Mouse (Mus musculus): Measurements from ENCODE around the gene Ppp2r5a. TPM values are rescaled to one million over a fixed set of nuclear protein-coding genes. Genes with fewer than 3 reads are reported as not detected.

The Ppp2r5a gene
- polyA plus RNA-seq (2012; fragmentation: generic; extraction: Trizol): 10 to 100 TPM in 1 of 2 experiments, 1 to 10 TPM in 1; 2.6 to 19.5 TPM

GRCm38 (mm10) chr1:191403074-191403473, at the start of gene Ppp2r5a:
Gene Ppp2r5a, minus strand, starts transcription at chr1:191403272.

GRCm38 (mm10) chr1:191325726-191326232, 77.3 kb downstream of the Ppp2r5a start, which contains the start of gene Tmem206:
Gene Tmem206, plus strand, starts transcription at chr1:191325912.

DNA sequence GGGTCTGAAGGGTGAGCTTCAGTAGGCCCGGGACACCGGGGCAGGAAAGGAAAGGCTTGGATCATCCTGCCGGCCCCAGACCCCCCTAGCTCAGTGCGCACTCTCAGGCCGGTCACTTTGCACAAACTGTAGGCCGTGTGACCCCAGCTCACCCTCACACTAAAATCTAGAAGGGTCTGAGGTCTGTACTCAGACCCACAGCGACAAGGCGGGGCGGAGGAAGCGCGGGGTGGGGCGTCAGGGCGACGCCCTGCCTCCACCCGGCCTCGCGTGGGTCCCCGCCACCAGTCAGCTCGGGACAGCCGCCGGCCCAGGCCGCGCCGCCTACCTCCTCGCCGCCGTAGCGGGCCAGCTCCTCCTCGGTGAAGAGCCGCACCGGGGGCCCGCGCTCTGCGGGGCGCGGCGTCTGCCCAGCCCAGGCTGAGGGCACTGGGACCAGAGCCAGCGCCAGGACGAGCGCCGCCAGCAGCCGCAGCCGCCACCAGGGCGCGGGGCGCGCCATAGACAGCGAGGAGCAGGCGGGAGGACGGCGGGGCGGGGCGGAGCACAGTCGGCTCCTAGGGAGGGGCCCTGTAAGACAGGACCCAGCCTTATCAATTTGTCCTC, 85.4 kb downstream of the Ppp2r5a start, which contains the start of gene Nenf:
Gene Nenf, minus strand, starts transcription at position 604 of the 606 bp plus-strand sequence.

Other genes with a start within 250 kb of the Ppp2r5a start
- gene Fam71a, start 238.5 kb downstream of the Ppp2r5a start, polyA plus RNA-seq (2012; fragmentation: generic; extraction: Trizol): not detected
- gene Atf3, start 185.2 kb downstream of the Ppp2r5a start, polyA plus RNA-seq (2012; fragmentation: generic; extraction: Trizol): 1 to 10 TPM in 1 of 2 experiments, under 1 TPM in 1; 0.20 to 1.1 TPM
- 100 to 1,000 TPM; 143 to 543 TPM for gene Nenf, start 85.1 kb downstream of the Ppp2r5a start, polyA plus RNA-seq (2012; fragmentation: generic; extraction: Trizol)
- gene Tmem206, start 77.4 kb downstream of the Ppp2r5a start, polyA plus RNA-seq (2012; fragmentation: generic; extraction: Trizol): 1 to 10 TPM; 1.8 to 5.9 TPM
- 1 to 10 TPM in 1 of 2 experiments, under 1 TPM in 1; 0.75 to 2.3 TPM for gene Dtl, start 172.3 kb upstream of the Ppp2r5a start, polyA plus RNA-seq (2012; fragmentation: generic; extraction: Trizol)
- 10 to 100 TPM in 1 of 2 experiments, 1 to 10 TPM in 1; 6.6 to 13.3 TPM for gene Ints7, start 172.4 kb upstream of the Ppp2r5a start, polyA plus RNA-seq (2012; fragmentation: generic; extraction: Trizol)